Mouse (Mus musculus) limb, embryonic 12.5 days (tissue): ENCODE measurements around the gene Ifit1bl2. TPM values are rescaled to one million over a fixed set of nuclear protein-coding genes. Genes with fewer than 3 reads are reported as not detected.
"Not testable (repeated sequence)": the region's sequence is repeated elsewhere in the genome, so short reads cannot be mapped to it uniquely, and the experiment has no call there.

Source experiments
- ATAC-seq: fragments of 200-750 bp; cut with Nextera tagmentation; 2 replicates; pipeline ENCODE4 v1.8.0; 2017; ENCODE audit warnings: low read depth, moderate TSS enrichment; ENCODE audit not compliant: insufficient number of reproducible peaks, insufficient read depth, low FRiP score, low TSS enrichment
- H3K27ac ChIP-seq: fragments of 300-500 bp; sonication (generic); 2 replicates; pipeline ENCODE4 v1.5.1; 2016; ENCODE audit warnings: mild to moderate bottlenecking, moderate library complexity
- H3K27me3 ChIP-seq: fragments of 300-500 bp; sonication (generic); 2 replicates; pipeline ENCODE4 v1.6.1; 2016; ENCODE audit warnings: mild to moderate bottlenecking, moderate library complexity
- H3K36me3 ChIP-seq: fragments of 300-500 bp; sonication (generic); 2 replicates; pipeline ENCODE4 v1.6.1; 2016; ENCODE audit warnings: mild to moderate bottlenecking, moderate library complexity
- H3K4me1 ChIP-seq: fragments of 300-500 bp; sonication (generic); replicated peaks from 2 replicates; pipeline ENCODE4 v1.6.1; 2016
- H3K4me2 ChIP-seq: fragments of 300-500 bp; sonication (generic); 2 replicates; pipeline ENCODE4 v1.6.1; 2016; ENCODE audit warnings: mild to moderate bottlenecking, moderate library complexity
- H3K4me3 ChIP-seq: fragments of 300-500 bp; sonication (generic); replicated peaks from 2 replicates; pipeline ENCODE4 v1.5.1; 2016; ENCODE audit warnings: mild to moderate bottlenecking
- H3K9ac ChIP-seq: fragments of 300-500 bp; sonication (generic); replicated peaks from 2 replicates; pipeline ENCODE4 v1.6.1; 2016; ENCODE audit warnings: mild to moderate bottlenecking, moderate library complexity
- H3K9me3 ChIP-seq: fragments of 300-500 bp; sonication (generic); 2 replicates; pipeline ENCODE4 v1.6.1; 2016; ENCODE audit warnings: mild to moderate bottlenecking, moderate library complexity
- WGBS: fragments of 180-500 bp; shearing (Covaris S2); methylation state at CpG from one replicate; pipeline ENCODE4 v1.1.7; 2016; 5-methylcytosine and 5-hydroxymethylcytosine counted together
- polyA plus RNA-seq: library from polyadenylated mRNA; unstranded; fragments of >200 nt; fragmentation: Nextera tagmentation; extraction: Ambion mirVana; gene quantifications from 2 replicates; pipeline ENCODE4 v1.2.1, GENCODE M21; 2016

Gene Ifit1bl2
- polyA plus RNA-seq, 1 experiment from 2014 or later: 0.18 TPM

DNA sequence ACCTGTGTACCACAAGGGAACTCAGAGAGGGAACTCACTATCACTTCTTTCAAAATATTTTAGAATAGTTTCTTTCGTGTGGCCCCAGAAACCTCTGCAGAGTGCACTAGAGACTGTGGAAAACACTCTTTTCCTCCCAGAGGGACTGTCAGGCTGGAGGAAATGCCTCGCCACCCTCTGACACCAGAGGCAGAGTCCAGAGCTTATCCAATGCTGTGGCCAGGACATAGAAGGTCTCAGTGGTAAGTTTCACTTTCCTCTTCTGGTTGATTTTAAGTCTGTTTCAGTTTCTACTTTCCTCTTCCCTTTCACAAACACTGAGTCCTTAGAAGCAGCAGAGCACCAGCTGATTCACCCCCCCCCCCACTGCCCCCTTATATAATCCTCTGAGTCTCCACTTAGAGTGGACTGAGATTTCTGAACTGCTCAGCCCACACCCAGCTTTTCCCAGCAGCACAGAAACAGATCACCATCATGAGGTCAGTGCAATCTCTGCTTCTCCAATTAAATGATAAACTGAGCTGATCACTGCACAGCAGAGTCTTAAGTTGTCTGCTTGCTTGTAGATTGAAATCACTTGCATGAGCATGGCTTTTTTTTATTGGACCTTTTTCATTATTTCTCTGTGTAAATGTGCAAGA lies 57.3 kb downstream of the Ifit1bl2 start, which contains the start of gene Ifit3:
Ifit3 (plus strand) TSS at position 406 of the 641 bp plus-strand sequence.
- H3K27ac ChIP-seq, H3K9me3 ChIP-seq, H3K27me3 ChIP-seq, H3K36me3 ChIP-seq, ATAC-seq, H3K9ac ChIP-seq, H3K4me1 ChIP-seq, H3K4me2 ChIP-seq, H3K4me3 ChIP-seq: not testable (repeated sequence)
- 44% methylated on average over 2 of the region's 2 CpGs for WGBS

DNA sequence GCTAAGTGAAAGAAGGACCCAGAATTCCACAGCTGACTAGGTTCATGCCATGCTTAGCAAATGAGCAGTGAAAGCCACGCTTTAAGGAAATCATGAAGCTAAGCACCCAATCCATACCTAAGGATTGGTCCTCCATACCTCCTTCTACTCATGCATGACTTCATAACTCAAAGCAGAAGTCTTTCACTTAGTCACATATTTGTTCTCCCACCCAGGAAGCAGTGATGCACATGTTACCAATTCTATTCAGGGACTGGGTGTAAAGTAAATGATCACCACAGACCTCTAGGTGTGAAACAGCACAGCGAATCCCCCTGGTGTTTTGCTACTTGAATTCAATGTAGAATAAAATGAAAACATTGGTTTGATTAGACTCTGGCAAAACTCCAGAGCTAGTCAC lies 57.8 kb downstream of the Ifit1bl2 start:
- H3K27me3 ChIP-seq, H3K9me3 ChIP-seq, H3K4me1 ChIP-seq, H3K4me3 ChIP-seq, H3K9ac ChIP-seq, H3K4me2 ChIP-seq, ATAC-seq, H3K27ac ChIP-seq, H3K36me3 ChIP-seq: not testable (repeated sequence)
- WGBS: 79% methylated on average over 2 of the region's 2 CpGs

GRCm38 (mm10) chr19:34577121-34577520 lies 63.4 kb downstream of the Ifit1bl2 start:
- peaks cover 5% of the 10 kb centered on the region; the same call in 1 of the 2 replicates for H3K36me3 ChIP-seq
- no peaks in the 10 kb centered on the region for H3K4me1 ChIP-seq
- no peaks in the 10 kb centered on the region for H3K27me3 ChIP-seq
- 74% methylated on average over 1 of the region's 1 CpGs for WGBS
- no peak overlapping the region for H3K27ac ChIP-seq
- no peaks in the 10 kb centered on the region for H3K9me3 ChIP-seq
- H3K4me3 ChIP-seq: no peak overlapping the region
- H3K4me2 ChIP-seq: no peak overlapping the region
- ATAC-seq: no peak
- H3K9ac ChIP-seq: no peak overlapping the region

- no peak overlapping the region for H3K4me3 ChIP-seq
- H3K27me3 ChIP-seq: no peaks in the 10 kb centered on the region
- no peak overlapping the region for H3K4me2 ChIP-seq
- H3K4me1 ChIP-seq: peaks cover 16% of the 10 kb centered on the region; the same call in 1 of the 2 replicates
- peaks cover 5% of the 10 kb centered on the region; the same call in 1 of the 2 replicates for H3K36me3 ChIP-seq
- H3K9me3 ChIP-seq: no peaks in the 10 kb centered on the region
- ATAC-seq: no peak
- no peak overlapping the region for H3K9ac ChIP-seq
- 92% methylated on average over 5 of the region's 5 CpGs for WGBS
- H3K27ac ChIP-seq: no peak overlapping the region
These were observed 66.9 kb downstream of the Ifit1bl2 start for GRCm38 (mm10) chr19:34573650-34574049.

- Histone ChIP-seq H3K9me3 (no peaks in the 10 kb centered on the region), H3K4me3 (no peak overlapping the region), H3K4me1 (peaks cover 16% of the 10 kb centered on the region; the same call in 1 of the 2 replicates), H3K36me3 (peaks cover 5% of the 10 kb centered on the region; the same call in 1 of the 2 replicates), H3K27me3 (no peaks in the 10 kb centered on the region), H3K9ac (no peak overlapping the region), H3K27ac (no peak overlapping the region), H3K4me2 (no peak overlapping the region)
- no peak for ATAC-seq
- WGBS: 87% methylated on average over 1 of the region's 1 CpGs
These were observed 69.5 kb downstream of the Ifit1bl2 start for GRCm38 (mm10) chr19:34571080-34571479.

- no peak overlapping the region for H3K4me3 ChIP-seq
- no peak overlapping the region for H3K9ac ChIP-seq
- peaks cover 16% of the 10 kb centered on the region; the same call in 1 of the 2 replicates for H3K4me1 ChIP-seq
- H3K4me2 ChIP-seq: no peak overlapping the region
- H3K9me3 ChIP-seq: no peaks in the 10 kb centered on the region
- WGBS: 55% methylated on average over 4 of the region's 4 CpGs
- peaks cover 5% of the 10 kb centered on the region; the same call in 1 of the 2 replicates for H3K36me3 ChIP-seq
- H3K27ac ChIP-seq: peak overlapping the region; percentile 1; the same call in 1 of the 2 replicates
- H3K27me3 ChIP-seq: no peaks in the 10 kb centered on the region
- no peak; the same call in 1 of the 2 replicates for ATAC-seq
These were observed 70.6 kb downstream of the Ifit1bl2 start for GRCm38 (mm10) chr19:34569896-34570476.

DNA sequence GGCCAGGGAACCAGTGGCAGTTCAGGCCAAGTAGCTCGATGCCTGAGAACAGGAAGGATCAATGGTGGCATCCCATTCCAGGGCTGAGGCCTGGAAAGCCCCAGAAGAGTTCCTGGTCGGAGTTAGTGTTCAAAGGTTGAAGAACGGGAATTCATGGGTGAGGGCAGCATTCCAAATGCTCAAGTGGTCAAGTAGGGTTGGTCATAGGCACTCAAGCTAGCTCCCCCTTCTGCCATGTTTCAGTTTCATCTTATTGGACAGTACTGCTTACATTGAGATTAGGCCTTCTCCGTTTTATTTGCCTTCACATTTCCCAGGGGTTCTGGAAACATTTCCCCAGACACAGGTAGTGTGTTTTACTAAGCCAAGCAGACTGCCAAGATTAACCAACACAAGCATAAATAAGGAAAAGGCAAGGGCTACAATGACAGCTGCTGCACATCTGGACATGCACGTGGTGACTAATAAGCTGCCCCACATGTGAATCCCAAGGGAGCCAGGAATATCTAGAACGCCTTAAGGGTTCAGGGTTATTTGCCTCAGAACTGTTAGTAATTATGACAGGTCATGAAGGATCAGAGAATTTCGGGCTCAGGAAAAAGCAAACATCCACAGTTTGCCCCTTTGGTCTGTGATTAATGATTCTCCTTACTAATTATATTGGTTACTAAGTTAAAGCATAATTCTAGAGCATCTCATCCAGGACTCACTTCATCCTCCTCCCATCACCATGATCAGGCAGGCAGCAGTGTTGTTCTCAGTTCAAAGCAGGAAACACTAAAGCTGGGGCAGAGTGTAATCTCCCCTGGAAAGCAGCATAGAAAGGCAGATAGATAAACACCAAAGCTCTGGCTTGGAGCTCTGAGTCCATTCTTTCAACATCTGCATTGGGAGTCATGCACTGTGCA lies 71.3 kb downstream of the Ifit1bl2 start:
- Histone ChIP-seq H3K4me2 (no peak overlapping the region), H3K4me1 (peaks cover 16% of the 10 kb centered on the region; the same call in 1 of the 2 replicates), H3K9me3 (no peaks in the 10 kb centered on the region), H3K4me3 (no peak overlapping the region), H3K27me3 (no peaks in the 10 kb centered on the region), H3K9ac (no peak overlapping the region), H3K36me3 (peaks cover 5% of the 10 kb centered on the region; the same call in 1 of the 2 replicates), H3K27ac (peak overlapping the region; percentile 1; the same call in 1 of the 2 replicates)
- 47% methylated on average over 7 of the region's 7 CpGs for WGBS
- ATAC-seq: no peak

Other genes with a start within 250 kb of the Ifit1bl2 start
- gene Ch25h, start 165.6 kb downstream of the Ifit1bl2 start, polyA plus RNA-seq: 5.4 and 9.6 TPM in 2 replicates
- 25.9 and 27.9 TPM in 2 replicates for gene Lipa, start 113.3 kb downstream of the Ifit1bl2 start, polyA plus RNA-seq
- 9.0 and 10.3 TPM in 2 replicates for gene Ifit2, start 90.0 kb downstream of the Ifit1bl2 start, polyA plus RNA-seq
- gene Ifit3, start 57.2 kb downstream of the Ifit1bl2 start, polyA plus RNA-seq: 2.1 and 3.6 TPM in 2 replicates
- gene Ifit1bl1, start 38.8 kb downstream of the Ifit1bl2 start, polyA plus RNA-seq: 0.21 and 0.40 TPM in 2 replicates
- 0.67 and 1.1 TPM in 2 replicates for gene Ifit3b, start 32.8 kb downstream of the Ifit1bl2 start, polyA plus RNA-seq
- 0.39 and 0.60 TPM in 2 replicates for gene Ifit1, start 128 bp upstream of the Ifit1bl2 start, polyA plus RNA-seq
- gene Slc16a12, start 106.5 kb upstream of the Ifit1bl2 start, polyA plus RNA-seq: 0.66 and 0.79 TPM in 2 replicates
- gene Pank1, start 238.7 kb upstream of the Ifit1bl2 start, polyA plus RNA-seq: 8.4 and 9.4 TPM in 2 replicates